8 mouse cellular contexts compared by ENCODE assay signal in the genomic region with DNA sequence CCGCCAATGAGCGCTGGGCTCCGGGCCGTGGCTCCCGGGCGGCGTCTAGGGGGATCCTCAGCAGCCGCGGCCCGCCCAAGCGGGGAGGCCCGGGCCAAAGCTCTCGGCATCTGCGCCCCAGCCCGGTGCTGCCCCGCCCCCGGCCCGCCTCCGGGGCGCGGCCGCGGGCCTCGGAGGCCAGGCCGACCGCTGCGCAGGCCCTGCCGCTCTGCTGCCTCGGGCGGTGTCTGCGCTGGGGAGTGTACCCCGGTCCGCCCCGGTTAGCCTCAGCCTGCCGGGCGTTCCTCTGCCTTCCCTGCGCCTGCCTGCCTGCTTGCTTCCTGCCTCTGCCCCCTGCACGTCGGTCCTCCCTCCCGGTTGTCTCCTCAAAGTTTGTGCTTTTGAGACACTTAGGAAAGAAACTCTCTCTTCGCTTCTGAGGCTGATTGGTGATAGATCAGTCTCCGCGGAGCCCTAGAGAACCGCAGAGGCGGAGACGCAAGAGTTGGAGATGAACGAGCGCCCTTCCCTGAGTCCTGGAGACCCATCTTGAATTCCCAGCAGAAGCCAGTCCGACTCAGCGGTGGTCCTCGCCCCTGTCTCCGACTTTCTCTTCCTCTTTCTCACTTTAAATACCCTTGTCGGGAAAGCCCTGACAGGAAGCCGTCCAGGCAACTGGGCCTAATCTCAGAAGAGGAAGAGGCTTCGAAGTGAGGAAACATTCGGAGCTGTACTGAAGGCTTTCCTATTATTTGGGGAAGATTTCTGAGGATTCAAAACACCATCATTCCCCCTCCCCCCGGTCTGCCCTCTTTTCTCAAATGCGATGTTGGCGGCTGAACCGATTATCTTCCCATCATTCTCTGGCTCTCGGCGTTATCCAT. TPM values are rescaled to one million over a fixed set of nuclear protein-coding genes. Genes with fewer than 3 reads are reported as not detected.
A peak's percentile ranks its signal among the peaks of the same experiment; 100 is the strongest.
DNase-seq lines count a peak whose midpoint lies in the region; TF ChIP-seq lines count a peak whose summit lies in the region.

No protein-coding gene starts in this region.

- intact Hi-C loops in left cerebral cortex, adult 2 months (cut with DNase I), result loop anchor here (1.0 to 5.0 kb wide), 2 partner anchors 16 to 67 kb away; no protein-coding TSS in a partner anchor

- no peaks in the 10 kb centered on the region for H3K36me3 ChIP-seq in macrophage (ENCODE audit: inconsistent target)

- WGBS in macrophage (ENCODE audit: missing documents), result under 1% methylated on average over 51 of the region's 62 CpGs

- H3K79me2 ChIP-seq in macrophage (ENCODE audit: inconsistent target), result peaks cover 37% of the 10 kb centered on the region

- peak overlapping the region; percentile 84 for H3K27ac ChIP-seq in left cerebral cortex, adult 2 months
- H3K27ac ChIP-seq in macrophage, result peak overlapping the region; percentile 89

- H3K4me3 ChIP-seq in left cerebral cortex, adult 2 months, result peak overlapping the region; percentile 73
- H3K4me3 ChIP-seq in macrophage (ENCODE audit: inconsistent target), result peak overlapping the region; percentile 46

- peak; percentile 97 for DNase-seq in adrenal gland, adult (ENCODE audit: inconsistent age in 2 of 2, low spot score in 1 of 2)
- DNase-seq in embryo, embryonic 10 days (ENCODE audit: low spot score), result peak; percentile 88
- DNase-seq in gastrocnemius, adult 8-10 months (ENCODE audit: low spot score in 2 of 2), result peak; percentile 85 to 93
- peak; percentile 28 for DNase-seq in hindlimb bud, embryonic 11.5 days (ENCODE audit: extremely low spot score, low read depth, low spot score)
- DNase-seq in left cerebral cortex, adult 2 months (ENCODE audit: extremely low spot score in 1 of 2, low spot score in 2 of 2), result peak; percentile 87 to 90
- DNase-seq in retina, postnatal 7 days (ENCODE audit: low read depth, low spot score), result peak; percentile 78
- peak; percentile 92 for DNase-seq in urinary bladder, postnatal 14 days (ENCODE audit: low spot score)

- TF ChIP-seq CTCF in left cerebral cortex, adult 2 months (IDR thresholded peaks at IDR 0.05), result no peak

RNA-seq across cellular contexts. Expression of a gene that starts 0.6 kb away (rescaled TPM):
- 10 to 100 TPM; 10.5 to 12.9 (median 11.5) TPM for total RNA-seq in gastrocnemius, adult 8-10 months (2022)
- total RNA-seq in left cerebral cortex, adult 2 months (2021), result 10 to 100 TPM; 63.0 to 73.4 TPM
- total RNA-seq in macrophage (2018; cell fraction: chromatin; rRNA removed), result 100 to 1,000 TPM in 16 of 26 experiments, 10 to 100 TPM in 10; 75.8 to 216 (median 104) TPM
- 10 to 100 TPM; 23.5 to 45.1 (median 30.4) TPM for total RNA-seq in macrophage (2018; cell fraction: cytosol; rRNA removed)
- 100 to 1,000 TPM in 9 of 26 experiments, 10 to 100 TPM in 17; 53.9 to 205 (median 83.4) TPM for total RNA-seq in macrophage (2018; cell fraction: nucleus; rRNA removed)
- 22.7 to 31.7 TPM (median 25.8 TPM) in 3 replicates for polyA plus RNA-seq in macrophage (2018)

Comparison
In these comparisons a context has a peak if more than half of its experiments do, and no peak if none do; other contexts are left out.
1. Peak in every context shown above with its lines: DNase-seq, H3K4me3 ChIP-seq and H3K27ac ChIP-seq.
2. DNase-seq: peak in every context shown above with its lines; median percentile 97 in adrenal gland, adult; 92 in urinary bladder, postnatal 14 days; 89 in gastrocnemius, adult 8-10 months; 88 in left cerebral cortex, adult 2 months; 88 in embryo, embryonic 10 days; 78 in retina, postnatal 7 days; 28 in hindlimb bud, embryonic 11.5 days.
3. RNA of a gene that starts 0.6 kb away (total RNA-seq): 63.0 to 73.4 TPM in left cerebral cortex, adult 2 months; 10.5 to 12.9 TPM in gastrocnemius, adult 8-10 months; every median in the first group is over 4 times any median in the second.